Mouse (Mus musculus): Measurements from ENCODE around the gene Arntl.

The Arntl gene

DNA sequence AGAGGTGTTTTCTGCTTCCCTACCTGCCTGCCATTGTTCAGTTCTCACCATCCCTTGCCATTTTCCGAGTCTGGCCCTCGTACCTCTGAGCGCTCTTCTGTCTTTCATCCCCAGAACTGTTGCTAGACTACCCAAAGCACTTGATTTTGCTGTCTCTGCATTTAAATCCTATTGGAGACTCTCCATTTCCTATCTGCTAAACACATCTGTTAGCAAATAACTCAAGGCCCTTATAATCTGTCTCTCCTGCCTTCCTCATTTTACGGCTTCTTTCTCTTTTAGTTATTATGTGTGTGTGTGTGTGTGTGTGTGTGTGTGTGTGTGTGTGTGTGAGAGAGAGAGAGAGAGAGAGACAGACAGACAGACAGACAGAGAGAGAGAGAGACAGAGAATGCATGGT, 90.5 kb downstream of the Arntl start:
- DNase-seq, result no peak

DNA sequence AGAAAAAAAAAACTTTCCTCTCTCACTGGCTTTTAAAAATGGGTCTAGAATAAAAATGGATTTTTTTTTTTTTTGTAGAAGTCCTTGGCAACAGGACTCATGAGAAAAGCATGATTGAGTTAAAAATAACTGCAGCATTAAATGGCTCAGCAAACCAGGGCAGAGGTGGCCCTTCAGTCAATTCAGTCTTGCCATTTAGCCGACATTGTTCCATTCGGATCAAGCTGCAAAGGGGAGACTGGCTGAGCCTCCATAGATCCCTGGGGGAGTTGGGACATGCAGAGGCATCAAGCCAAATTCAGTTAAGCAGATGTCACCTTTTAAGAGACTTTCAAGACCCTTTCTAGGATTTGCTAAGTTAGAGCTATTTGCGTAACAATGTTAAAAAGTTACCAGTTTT, 102.9 kb downstream of the Arntl start:
- no peak for DNase-seq

DNA sequence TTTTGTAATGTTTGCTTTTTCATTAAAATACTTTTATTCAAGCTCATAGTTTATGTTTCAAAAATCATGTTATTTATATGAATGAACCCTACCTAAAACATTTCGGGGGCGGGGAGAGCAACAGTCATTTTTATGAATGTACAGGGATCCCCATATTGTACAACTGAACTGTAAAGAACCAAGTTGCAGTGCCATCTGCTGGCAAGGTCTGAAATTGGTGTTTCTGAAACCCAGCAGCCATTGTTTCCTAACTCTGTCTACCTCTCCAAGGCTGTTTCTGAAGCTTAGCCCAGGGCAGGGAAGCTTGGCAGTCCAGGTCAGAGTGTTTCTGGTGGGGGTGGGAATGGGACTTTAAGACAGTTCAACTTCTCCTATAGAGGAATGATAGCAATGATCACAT, 104.5 kb downstream of the Arntl start:
- peak; percentile 49 to 80 for DNase-seq

DNA sequence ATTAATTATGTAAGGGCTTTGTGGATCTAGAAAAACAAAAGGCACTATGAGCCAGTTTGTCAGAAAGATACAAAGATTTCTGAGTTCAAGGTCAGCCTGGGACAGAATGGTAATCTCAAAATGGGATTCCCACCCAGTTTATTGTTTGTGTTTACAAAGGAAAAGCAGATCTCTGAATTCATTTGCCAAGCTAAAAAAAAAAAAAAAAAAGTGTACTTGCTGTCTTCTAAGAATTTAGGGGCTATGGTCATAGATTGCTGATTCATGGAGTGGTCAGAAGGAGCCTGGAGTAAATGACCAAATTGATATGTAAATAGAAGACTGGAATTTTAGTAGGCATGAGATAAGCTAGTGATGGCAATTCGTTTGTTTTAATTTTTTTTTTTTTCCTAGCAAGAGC, 112.9 kb downstream of the Arntl start:
- DNase-seq, result no peak

DNA sequence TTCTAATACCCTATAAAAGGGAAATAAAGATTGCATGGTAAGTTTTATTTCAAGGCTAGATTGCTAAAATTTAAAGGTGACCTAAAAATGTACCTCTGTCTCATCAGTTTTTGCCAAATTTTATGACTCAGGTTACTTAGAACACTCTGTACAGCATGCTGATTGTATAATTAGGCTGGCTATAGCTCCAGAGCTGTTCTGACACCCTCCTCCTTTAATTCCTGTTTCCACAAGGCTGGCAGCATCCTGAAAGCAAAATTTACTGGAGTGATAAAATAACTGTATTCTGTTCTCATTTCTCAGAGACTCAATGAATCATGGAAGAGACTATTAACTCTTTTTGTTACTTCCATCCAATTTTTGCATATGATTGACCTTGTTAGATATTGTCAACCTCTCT, 126.8 kb downstream of the Arntl start:
- no peak for DNase-seq

DNA sequence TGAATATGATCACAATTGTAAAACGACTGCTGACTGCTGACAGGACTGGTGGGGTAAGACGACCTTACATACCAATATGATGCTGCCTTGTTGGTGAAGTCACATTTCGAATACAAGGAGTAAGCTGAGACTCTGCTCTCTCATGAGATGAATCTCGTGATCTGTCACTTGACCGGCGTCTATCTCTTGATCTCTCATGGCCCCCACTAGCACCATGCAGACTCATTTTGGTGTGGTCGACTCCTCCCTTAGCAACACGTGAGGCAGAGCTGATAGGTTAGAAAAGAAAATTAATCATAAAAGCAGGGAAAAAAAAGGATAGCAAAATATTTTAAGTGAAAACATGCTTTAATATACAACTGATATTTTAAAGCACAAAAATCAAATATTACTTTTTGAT, 128.0 kb downstream of the Arntl start:
- DNase-seq, result no peak

DNA sequence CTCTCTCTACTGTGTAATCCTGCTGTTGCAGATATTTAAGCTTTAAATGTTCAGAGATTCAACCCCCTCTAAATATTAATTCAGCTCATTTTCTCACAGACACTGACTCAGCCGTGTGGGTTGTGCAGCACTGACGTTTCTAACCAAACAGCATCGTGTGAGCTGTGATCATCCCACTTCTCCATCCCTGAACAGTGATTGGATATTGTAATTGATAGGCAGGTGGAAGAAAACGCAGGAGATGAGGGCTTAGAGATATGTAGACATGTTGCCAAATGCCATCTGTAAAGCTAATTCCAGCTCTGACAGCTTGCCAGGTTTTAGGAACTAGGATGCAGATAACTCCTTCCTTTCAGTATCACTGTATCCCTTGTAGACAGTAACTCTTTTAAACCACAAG, 140.0 kb downstream of the Arntl start:
- no peak for DNase-seq

DNA sequence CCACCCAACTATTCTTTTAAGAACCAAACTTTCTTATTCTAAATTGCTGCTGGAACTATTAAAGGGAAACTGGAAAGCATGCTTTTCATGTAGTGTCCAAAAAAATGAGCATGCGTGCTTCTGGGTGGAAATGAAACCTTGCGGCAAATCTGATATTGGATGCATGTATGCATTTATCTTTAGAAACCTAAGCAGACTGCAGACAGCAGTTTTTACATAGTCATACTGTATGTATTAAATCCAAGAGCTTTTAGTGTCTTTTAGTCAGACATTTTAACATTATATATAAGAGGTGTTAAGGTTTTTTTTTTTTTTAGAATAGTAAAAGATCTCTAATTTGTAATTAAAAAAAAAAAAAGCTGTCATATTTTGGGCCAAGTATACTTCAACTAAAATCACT, 140.4 kb downstream of the Arntl start:
- no peak for DNase-seq

DNA sequence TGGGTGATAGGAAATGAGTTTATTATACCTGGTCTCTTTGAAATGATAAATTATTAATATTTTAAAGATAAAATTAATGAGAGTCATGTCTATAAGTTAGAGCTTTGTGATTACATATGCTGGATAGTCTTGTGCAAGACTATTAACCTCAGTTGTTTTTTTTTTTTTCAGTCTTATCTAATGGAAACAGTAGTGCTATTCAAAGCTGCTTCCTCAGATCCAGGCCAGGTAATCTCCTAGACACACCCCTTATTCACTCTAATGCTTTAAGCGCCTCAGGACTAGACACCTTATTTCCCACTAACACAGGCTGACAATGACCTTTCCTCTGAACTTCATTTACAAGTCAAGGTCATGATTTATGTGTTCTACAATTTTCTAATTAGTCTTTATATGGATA, 141.8 kb downstream of the Arntl start:
- no peak for DNase-seq

Data from kidney, postnatal 36 days (tissue).